Mouse (Mus musculus): ENCODE measurements around the gene Smarca2.
"Not testable (repeated sequence)": the region's sequence is repeated elsewhere in the genome, so short reads cannot be mapped to it uniquely, and the experiment has no call there.

Gene Smarca2

DNA sequence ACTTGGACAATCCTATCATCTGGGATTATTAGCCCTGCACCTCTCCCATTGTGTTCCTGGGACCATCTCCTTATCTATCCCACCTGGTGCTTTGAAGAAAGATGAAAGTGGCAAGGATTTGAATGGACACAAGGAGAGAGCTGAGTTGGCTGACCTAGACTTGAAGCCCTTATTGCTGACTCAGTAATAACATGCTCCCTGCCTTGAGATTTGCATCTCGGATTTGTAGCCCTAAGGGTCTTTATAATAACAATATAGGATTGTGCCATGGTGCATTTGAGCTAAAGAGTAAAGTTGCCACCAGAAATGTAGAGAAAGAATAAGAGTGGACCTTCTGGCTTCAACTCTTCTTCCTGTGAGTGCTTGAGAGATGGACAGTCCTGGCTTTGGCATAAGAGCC, 11.4 kb downstream of the Smarca2 start:
- DNase-seq (ENCODE audit: low spot score): no peak

DNA sequence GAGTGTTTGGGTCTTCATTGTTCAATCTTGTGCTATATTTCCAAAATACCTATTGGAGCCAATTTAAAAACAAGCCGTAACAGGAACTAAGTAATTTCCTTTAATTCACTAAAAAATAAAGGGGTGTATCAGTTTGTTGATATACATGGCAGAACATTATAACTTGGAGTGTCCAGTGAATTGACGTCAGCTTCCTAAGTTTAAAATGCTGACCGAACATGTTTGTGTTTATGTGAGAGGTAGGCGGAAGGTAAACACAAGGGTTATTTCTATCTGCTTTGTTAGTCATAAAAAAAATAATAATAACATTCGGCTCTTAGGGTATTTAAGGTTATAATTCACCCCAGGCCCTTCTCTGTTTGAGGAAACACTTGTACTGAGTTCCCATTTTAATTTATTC, 12.4 kb downstream of the Smarca2 start:
- DNase-seq (ENCODE audit: low spot score): no peak

DNA sequence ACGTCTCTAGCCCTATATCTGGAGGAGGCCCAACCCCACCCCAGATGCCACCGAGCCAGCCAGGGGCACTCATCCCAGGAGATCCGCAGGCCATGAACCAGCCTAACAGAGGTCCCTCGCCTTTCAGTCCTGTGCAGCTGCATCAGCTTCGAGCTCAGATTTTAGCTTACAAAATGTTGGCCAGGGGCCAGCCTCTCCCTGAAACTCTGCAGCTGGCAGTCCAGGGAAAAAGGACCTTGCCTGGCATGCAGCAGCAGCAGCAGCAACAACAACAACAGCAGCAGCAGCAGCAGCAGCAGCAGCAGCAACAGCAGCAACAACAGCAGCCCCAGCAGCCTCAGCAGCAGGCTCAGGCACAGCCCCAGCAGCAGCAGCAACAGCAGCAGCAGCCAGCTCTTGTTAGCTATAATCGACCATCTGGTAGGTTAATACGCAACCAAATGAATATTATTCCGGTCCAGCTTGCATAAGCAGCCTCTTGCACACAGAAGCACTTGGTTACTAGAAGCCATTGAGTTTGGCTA, 25.9 kb downstream of the Smarca2 start:
- DNase-seq (ENCODE audit: low spot score): no peak

DNA sequence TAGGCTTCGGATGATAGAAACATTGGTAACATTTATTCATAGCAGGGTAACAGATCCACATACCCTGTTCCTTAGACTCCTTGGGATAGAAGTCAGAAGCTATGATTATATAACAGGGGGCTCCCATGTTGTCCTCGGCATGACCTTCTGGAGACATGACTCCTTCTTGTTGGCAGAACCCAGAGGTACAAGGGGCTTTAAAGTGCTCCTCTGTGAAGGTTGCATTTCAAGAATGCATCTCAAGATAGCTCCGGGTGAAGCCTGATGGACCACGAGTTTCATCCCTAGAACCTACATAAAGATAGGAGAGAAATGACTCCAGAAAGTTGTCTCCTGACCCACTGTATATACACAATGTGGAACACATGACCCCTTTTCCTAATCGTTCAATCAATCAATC, 27.4 kb downstream of the Smarca2 start:
- DNase-seq (ENCODE audit: low spot score): no peak

DNA sequence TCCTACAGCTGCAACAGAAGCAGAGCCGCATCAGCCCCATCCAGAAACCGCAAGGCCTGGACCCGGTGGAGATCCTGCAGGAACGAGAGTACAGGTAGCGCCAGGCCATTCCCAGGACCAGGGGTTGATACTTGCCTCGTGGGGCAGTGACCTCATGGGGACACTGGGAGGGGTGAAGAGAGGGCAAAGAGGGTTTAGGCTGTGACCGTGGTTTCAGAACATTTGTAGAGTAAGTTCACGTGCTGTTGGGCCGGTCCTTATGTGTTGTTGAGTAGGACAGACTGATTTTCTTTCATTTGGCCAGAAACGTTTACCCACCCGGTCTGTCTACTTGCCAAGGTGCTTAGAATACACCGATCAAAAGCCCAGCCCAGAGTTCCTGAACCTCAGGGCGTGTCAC, 35.7 kb downstream of the Smarca2 start:
- no peak for DNase-seq (ENCODE audit: low spot score)

DNA sequence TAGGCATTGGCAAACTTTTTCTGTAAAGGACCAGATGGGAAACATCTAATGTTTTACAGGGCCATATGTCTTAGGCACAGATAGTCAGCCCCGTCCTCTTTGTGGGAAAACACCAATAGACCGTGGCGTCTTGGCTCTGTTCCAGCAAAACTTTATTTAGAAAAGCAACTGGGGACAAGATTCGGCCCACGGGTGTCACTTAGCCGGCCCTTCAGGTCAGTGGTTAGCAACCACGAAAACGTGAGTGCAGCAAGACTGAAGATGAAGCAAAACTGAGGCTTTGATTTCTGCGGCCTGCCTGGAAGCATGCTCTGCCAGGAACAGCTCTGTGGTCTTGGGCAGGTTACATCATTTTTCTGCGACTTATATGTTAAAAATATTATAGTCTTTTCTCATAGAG, 36.4 kb downstream of the Smarca2 start:
- DNase-seq (ENCODE audit: low spot score): no peak

DNA sequence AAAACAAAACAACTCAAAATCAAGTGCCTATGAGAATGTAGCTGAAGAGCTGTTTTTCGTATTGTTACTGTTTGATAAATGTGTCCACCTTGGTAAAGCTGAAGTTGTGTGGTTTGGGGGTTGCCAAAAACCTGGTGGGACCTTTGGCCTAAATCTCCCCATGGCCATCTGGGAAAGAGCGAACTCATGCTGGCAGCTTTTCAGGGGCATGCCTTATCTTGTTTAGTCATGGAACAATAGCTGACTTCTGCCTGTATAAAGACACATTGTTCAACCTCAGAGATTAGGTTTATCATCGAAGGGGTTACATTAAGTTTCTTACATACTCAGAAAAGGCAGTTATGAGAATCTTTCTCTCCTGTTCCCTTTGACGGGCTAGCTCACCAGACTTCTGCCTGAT, 38.2 kb downstream of the Smarca2 start:
- DNase-seq (ENCODE audit: low spot score): no peak

DNA sequence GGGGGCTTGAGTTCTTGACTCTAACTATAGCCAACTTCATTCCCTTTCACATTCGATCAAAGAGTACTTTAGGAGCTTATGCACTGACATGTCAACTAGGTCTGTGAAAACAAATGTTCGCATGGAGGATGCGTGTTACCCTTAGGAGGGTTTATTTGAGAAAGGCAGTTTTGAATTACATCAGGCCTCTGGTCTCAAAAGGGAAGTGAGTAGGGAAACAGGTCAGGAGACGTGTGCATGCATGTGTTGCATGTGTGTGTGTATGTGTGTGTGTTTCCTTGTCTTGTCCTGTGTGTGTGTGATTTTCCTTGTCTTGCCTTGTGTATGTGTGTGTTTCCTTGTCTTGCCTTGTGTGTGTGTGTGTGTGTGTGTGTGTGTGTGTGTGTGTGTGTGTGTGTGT, 39.1 kb downstream of the Smarca2 start:
- DNase-seq (ENCODE audit: low spot score): no peak

DNA sequence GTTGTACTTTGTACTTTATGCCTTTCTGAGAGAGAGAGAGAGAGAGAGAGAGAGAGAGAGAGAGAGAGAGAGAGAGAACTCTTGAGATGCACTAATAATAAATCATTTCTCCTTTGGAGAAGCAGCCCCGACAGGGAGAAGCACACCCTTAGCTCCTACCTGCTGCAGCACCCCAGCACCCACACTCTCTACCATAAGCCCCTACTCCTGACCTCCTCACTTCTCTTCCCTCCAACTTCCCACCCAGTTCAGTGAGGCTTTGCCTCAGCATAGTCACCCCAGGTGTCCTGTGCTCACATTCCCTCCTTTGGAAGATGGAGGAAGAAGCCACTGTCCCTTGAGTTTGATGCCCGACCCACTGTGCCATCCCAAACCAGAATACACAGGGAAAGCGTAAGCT, 40.2 kb downstream of the Smarca2 start:
- no peak for DNase-seq (ENCODE audit: low spot score)

DNA sequence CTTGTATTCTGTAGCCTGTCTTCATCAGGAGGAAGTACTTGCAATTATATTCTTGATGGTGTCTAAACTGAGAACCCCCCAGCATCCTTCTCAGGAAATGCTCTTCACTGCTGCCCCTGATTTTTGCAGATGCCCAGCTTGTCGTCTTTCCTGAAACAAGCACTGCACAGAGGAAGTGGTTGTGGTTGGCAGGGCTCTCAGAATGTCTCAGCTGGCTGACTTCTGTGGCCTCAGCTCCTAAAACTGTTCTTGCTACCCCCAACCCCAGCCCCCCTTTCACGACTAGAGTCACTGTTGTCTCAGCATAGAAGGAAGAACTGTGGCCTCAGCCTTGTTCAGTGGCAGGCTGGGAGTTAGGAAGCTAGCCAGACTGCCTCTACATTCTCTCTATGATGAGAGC, 41.3 kb downstream of the Smarca2 start:
- DNase-seq (ENCODE audit: low spot score): no peak

DNA sequence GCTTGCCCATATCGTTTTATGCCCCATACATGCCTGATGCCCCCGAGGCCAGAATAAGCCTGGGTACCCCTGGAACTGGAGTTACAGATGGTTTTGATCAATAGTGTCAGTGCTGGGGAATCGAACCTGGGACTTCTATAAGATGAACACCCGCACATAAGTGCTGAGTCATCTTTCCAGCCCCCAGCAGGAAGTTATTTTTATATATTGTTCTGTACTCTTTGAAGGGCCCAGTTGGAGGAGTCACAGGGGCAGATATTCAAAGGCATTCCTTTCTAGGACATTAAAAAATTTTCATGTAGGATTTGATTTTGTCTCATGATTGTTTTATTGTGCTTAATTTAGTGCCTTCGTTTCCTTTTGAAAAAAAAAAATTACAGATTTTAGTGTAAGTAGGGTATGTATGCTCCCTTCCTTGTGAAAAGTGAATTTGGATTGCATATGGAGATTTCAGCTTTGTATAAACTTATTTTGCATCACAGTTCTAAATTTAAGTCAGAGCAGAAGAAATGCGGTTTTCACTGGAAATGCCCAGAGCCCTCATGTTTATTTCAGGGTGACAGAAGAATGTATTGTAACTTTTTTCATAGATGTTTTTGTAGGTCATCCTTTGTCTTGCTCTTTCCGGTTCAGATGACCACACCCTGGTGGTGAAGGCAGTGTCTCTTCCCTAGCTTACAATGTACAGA, 45.9 kb downstream of the Smarca2 start:
- DNase-seq (ENCODE audit: low spot score): no peak

DNA sequence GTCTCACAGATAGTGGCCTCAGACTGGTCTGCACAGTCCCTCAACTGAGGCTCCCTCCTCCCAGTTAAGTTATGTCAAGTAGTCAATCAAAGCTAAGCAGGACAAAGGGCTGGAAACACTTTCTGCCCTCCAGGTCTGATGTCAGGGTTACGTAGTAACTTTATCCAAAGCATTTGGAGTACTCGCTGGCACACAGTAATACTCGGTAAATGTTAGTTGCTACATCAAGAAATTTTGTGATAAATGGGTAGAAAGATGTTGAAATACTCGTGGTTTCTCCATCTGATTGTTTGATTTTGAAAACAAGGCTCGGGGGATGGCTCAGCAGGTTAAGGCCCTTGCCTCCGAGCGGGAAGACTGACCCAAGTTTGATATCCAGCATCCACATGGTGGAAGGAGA, 53.5 kb downstream of the Smarca2 start:
- DNase-seq (ENCODE audit: low spot score): no peak

DNA sequence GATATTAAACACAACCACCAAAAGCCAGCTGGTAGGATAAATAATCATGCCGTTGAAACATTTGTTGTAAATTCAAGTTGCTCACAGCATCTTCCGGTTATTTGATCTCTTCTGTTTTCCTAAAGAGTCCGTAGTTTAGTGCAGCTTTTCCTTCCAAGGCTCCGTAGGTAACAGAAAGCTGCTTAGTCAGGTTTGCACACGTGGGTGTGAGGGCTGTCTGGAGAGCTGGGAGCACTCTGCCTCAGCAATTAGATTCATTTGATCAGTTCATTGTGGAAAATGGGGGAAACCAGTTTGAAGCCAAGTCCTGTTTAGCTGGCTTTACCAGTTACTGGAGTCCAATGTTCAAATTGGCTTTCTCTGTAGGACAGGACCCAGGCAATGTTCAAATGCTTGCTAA, 55.1 kb downstream of the Smarca2 start:
- DNase-seq (ENCODE audit: low spot score): no peak

DNA sequence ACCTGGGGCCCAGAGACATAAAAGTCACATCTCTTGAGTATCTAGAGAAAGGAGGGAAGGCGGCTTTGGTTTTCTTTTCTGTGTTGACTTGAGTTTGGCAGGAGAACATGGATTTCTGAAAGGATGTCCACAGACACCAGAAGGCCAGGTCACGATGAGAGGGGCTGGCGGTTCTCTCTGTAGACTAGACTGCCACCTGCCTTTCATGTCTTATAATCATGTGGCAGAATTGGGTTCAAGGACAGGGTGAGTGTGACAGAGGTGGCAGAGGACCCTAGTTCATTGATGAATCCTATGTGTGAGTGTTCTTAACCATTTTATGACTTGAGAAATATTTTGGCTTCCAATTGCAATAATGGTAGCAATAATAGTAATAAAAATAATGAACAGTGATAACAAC, 56.3 kb downstream of the Smarca2 start:
- no peak for DNase-seq (ENCODE audit: low spot score)

DNA sequence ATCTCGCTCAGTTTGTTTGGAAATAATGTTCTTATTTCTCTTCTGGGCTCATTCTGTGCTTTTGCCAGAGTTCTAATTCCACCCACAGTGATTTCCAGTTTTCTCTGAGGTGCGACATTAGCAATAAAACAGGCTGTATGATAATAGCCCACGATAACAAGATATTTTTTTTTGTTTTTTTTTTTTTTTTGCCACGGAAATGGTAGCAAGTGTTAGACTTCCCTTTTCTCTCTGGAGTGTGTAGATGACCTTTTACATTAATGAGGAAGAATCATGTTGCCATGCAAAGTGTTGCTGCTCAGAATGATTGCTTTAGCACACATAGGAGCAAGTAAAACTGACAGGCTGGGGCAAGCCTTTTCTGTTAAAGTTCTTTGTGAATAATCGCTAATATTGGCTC, 61.5 kb downstream of the Smarca2 start:
- DNase-seq (ENCODE audit: low spot score): no peak

DNA sequence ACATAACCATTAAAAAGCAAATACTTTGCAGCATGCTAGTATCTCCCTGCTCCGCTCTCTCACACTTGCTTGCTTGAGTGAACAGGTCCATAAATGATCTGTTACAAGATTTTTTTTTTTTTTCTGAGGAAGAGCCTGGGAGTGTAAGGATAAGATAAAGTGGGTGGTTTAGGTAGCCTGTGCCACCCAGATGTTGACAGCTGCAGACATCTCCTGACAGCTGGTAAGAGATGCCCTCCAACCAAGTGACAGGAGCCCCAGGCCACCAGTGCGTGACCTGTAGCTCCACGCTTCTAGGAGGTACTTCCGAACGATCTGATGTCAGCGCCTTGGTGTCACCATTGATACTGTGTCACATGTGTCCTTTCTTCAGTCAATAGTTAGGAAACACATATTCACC, 65.2 kb downstream of the Smarca2 start:
- no peak for DNase-seq (ENCODE audit: low spot score)

DNA sequence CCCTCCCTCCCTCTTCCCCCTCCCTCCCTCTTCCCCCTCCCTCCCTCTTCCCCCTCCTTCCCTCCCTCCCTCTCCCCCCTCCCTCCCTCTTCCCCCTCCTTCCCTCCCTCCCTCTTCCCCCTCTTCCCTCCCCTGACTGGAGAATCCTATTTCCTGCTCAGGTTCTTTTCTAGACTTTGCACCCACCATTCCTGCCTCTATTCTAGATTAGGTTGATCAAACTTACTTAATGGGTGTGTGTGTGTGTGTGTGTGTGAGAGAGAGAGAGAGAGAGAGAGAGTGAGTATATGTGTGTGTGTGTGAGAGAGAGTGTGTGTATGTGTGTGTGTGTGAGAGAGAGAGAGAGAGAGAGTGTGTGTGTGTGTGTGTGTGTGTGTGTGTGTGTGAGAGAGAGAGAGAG, 66.6 kb downstream of the Smarca2 start:
- not testable (repeated sequence) for DNase-seq (ENCODE audit: low spot score)

DNA sequence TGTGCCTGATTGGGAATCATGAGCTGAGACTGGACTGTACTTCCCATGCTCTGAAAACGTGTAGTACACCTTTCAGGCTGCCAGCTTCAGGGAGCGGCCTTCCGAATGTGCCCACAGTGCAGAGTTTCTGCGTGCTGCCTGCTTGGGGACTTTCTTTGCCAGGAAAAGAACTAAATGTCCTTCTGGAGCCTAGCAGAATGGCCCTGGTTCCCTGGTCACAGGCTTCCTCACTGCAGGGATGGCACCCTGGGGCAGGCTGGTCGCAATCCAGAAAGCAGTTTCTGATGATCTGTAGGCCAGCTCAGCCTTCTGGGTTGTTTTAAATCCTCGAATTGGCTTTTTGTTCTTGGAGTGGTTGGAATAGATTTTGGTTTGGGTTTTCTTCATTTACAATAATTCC, 71.1 kb downstream of the Smarca2 start:
- DNase-seq (ENCODE audit: low spot score): no peak

DNA sequence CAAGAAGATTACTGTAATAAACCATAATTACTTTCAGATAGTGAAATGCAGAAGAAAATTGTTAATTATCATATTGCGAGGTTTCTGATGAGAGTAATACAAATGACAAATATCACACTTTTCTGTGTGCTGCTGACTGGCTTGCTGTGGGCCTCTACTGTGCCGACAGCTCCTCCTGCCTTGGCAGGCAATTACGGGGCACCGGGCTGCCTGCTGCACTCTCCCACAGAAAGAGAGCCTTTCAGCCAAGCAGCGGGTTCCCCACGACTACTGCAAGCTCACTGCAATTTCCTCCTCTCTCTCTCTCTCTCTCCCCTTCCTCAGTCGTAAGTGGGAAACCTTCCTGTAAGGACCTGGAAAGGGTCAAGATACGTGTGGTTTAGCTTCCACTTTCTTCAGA, 73.7 kb downstream of the Smarca2 start:
- DNase-seq (ENCODE audit: low spot score): peak; percentile 20

DNA sequence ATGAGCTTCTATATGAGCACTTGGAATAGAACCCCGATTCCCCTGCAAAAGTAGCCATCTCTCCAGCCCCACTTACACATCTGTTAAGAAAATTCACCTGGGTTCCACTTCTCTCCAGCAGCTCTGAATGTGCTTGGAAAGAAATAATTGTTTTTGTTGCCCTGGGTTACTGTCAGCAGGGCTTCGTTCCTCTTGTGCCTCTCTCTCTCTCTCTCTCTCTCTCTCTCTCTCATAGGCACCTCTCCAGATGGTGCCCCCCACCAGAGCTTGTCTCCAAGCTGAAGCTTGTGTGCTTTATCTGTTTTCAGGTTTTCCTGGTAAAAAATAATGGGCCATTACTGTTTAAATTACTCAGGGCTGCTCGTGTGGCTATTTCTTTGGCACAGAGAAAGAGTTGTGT, 74.8 kb downstream of the Smarca2 start:
- no peak for DNase-seq (ENCODE audit: low spot score)

DNA sequence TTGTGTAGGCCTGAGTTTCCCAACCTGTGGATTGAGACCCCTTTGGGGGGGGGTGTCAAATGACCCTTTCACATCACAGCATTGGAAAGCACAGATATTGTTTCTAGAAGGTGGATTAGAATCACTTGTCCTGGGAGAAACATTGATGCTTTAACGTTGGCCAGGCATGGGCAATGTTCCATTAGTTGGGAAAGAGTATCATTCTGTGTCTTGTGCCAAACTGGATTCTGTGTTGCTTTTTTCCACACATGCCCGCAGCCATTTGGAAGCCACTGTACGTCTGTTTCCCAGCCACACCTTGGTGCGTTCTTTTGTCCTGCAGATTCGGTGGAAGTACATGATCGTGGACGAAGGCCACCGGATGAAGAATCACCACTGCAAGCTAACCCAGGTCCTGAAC, 76.7 kb downstream of the Smarca2 start:
- no peak for DNase-seq (ENCODE audit: low spot score)

DNA sequence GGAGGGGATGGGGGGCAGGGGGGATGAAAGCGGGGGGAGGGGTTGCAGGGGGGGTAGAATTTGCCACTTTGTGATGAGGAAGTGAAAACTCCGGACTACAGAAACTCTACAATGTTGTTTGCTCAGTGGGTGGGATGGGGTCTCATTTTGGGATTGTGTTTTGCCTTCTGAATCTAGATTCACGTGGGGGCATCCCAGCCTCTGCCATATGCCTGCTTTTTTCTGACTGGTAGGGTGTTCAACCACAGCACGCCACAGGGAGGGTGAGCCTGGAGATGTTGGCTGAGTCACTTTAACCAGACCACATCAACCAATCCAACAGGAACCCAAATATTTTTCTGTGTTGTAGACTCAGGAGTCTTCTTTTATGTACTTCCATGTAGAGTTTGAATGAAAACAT, 77.3 kb downstream of the Smarca2 start:
- DNase-seq (ENCODE audit: low spot score): no peak

DNA sequence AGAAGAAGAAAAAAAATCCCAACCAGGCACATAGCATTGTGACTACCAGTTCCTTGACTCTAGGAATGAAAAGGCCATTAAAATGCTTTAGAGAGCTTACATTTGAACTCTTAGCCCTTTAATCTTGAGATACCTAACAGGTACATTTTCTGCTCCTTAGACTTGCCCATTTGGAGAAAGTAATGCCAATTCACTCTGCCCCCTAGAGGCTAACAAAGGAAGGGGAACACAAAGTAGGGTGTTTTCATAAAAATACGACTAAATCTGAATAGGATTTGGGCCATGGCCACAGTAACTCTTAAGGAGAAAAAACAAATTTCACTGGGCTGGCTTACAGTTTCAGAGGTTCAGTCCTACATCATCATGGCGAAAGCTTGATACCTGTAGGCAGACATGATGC, 77.9 kb downstream of the Smarca2 start:
- no peak for DNase-seq (ENCODE audit: low spot score)

DNA sequence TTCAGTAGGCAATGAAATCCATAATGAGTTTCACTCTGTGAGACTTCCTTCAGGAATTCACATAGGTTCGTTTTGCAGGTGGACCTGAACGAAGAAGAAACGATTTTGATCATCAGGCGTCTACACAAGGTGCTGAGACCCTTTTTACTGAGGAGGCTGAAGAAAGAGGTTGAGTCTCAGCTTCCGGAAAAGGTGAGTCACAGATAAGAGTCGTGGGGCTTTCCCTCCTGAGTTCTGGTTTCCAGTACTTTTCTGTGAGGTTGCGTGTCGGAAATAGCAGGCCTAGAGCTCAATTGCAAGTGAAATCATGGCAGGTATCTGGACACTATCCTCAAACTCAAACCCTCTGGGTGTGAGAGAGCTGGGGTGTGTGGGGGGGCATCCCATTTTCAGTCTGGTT, 78.9 kb downstream of the Smarca2 start:
- no peak for DNase-seq (ENCODE audit: low spot score)

DNA sequence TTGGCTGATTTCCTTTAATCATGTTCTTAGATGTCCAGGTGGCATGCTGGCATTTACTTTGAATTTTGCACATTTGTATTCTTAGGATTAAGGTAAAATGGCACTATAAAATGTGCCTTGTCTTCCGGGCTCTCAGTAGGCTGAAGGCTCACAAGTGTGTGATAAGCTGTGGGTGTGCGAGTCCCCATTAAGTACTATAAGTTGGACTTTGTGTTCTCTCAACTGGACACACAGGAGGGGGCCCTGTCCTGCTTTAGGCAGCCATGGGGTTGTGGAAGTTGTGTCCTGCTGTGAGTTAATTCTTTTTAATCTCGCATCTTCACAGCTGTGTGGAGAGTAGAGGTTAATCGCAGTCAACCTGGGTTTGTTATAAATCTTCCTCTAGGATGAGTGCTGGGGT, 85.7 kb downstream of the Smarca2 start:
- DNase-seq (ENCODE audit: low spot score): no peak

Data from embryo, embryonic 10 days (tissue).